Mouse (Mus musculus): ENCODE measurements around the gene Cyp4f16.
"Not testable (repeated sequence)": the region's sequence is repeated elsewhere in the genome, so short reads cannot be mapped to it uniquely, and the experiment has no call there.

GRCm38 (mm10) chr17:32553016-32553415 lies 16.7 kb downstream of the Cyp4f16 start:
- TF ChIP-seq CTCF (IDR thresholded peaks at IDR 0.05; ENCODE audit: borderline replicate concordance, insufficient read depth, low read length); POLR2A (IDR thresholded peaks at IDR 0.05; ENCODE audit: low read depth, low read length): not testable (repeated sequence)

Measured in embryonic fibroblast, embryonic 13.5 days (primary cell).